ENCODE assay signal across 10 mouse cellular contexts in the genomic region with DNA sequence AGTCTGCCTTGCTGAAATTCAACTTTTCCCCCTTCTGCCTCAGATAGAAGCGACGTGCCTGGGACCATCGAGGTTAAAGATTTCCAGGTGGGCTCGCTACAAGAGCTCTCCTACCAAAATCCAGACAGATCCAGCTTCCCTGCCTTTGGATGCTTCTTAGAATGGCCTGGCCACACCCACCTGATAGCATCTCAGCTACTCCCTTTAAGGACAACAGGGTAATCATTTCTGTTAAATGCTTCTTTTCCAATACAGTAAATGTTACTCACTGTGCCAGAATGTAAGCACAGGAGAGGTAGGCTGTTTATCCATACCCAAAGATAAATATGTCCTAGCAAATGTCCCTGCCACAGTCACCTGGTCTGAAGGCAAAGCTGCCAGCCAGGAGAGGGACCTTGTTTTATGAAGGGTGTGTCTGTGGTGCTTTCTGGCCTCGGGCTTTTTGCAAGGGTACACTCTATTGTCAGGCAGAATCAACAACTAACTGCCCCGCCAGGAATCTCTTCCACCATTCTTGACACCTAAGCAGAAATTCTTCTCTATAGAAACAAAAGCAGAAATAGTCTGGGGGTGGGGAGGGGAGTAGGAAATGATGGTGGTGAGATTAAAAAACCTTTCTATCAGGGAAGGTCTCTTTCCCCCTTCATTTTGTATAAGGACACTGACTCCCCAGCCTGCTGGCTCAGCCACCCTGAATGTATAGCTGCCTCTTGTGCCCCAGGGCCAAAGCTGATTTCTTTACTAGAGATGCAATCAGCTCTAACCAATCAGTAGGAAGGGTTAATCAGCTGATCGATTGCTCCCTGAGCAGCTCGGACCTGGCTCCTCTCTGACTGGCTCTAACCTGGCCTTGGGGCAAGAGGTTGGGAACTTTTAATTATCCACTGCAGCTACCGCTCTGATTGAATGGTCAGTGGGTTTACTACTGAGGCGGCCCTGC.
DNase-seq lines count a peak whose midpoint lies in the region; ATAC-seq lines count a peak whose summit lies in the region.
"Had no signal": no experiment of that assay in that cellular context is flagged by ENCODE, and none has a peak within 500 bp of the region (broad histone marks: within the 10 kb centered on the region; RNA-seq: fewer than 3 reads in every experiment).

No protein-coding gene starts in this region.

- 29% methylated on average over 10 of the region's 10 CpGs for WGBS in neural tube, embryonic 11.5 days
- 20% methylated on average over 10 of the region's 10 CpGs for WGBS in embryonic facial prominence, embryonic 12.5 days
- WGBS in limb, embryonic 11.5 days, result 34% methylated on average over 10 of the region's 10 CpGs

- ATAC-seq in neural tube, embryonic 11.5 days (ENCODE audit: insufficient read depth, low FRiP score, low TSS enrichment), result peak; percentile 48; the same call in 1 of the 2 replicates
- ATAC-seq in embryonic facial prominence, embryonic 12.5 days (ENCODE audit: insufficient number of reproducible peaks, insufficient read depth, low FRiP score, low TSS enrichment), result no peak
- no peak for ATAC-seq in limb, embryonic 11.5 days (ENCODE audit: insufficient number of reproducible peaks, low FRiP score, low TSS enrichment, low read depth)

- no peaks in the 10 kb centered on the region for H3K9me3 ChIP-seq in neural tube, embryonic 11.5 days (ENCODE audit: control insufficient read depth, low read length)
- H3K9me3 ChIP-seq in embryonic facial prominence, embryonic 12.5 days, result no peaks in the 10 kb centered on the region
- H3K9me3 ChIP-seq in limb, embryonic 11.5 days (ENCODE audit: control insufficient read depth, low read length), result no peaks in the 10 kb centered on the region

- H3K4me1 ChIP-seq in neural tube, embryonic 11.5 days (ENCODE audit: control insufficient read depth, insufficient read depth, low read length), result 0 out of 2 replicates have a peak, but pooled peaks cover 2% of the 10 kb centered on the region
- peaks cover 14% of the 10 kb centered on the region; the same call in 1 of the 2 replicates for H3K4me1 ChIP-seq in embryonic facial prominence, embryonic 12.5 days
- peaks cover 12% of the 10 kb centered on the region; the same call in 1 of the 2 replicates for H3K4me1 ChIP-seq in limb, embryonic 11.5 days (ENCODE audit: control insufficient read depth, insufficient read depth, low read length)

- H3K4me2 ChIP-seq in neural tube, embryonic 11.5 days (ENCODE audit: low read depth), result peak overlapping the region; percentile 19; the same call in 1 of the 2 replicates
- 0 out of 2 replicates have a peak overlapping the region, but pooled peaks have one; percentile 5 for H3K4me2 ChIP-seq in embryonic facial prominence, embryonic 12.5 days (replicated peaks)
- H3K4me2 ChIP-seq in limb, embryonic 11.5 days (ENCODE audit: low read depth, severe bottlenecking), result peak overlapping the region; percentile 22; the same call in 1 of the 2 replicates

- no peak overlapping the region for H3K4me3 ChIP-seq in neural tube, embryonic 11.5 days (ENCODE audit: low read depth, low read length)
- no peak overlapping the region for H3K4me3 ChIP-seq in embryonic facial prominence, embryonic 12.5 days
- no peak overlapping the region for H3K4me3 ChIP-seq in limb, embryonic 11.5 days (ENCODE audit: low read depth, low read length)

- 0 out of 2 replicates have a peak overlapping the region, but pooled peaks have one; percentile 2 for H3K9ac ChIP-seq in neural tube, embryonic 11.5 days (ENCODE audit: low read length)
- H3K9ac ChIP-seq in embryonic facial prominence, embryonic 12.5 days, result no peak overlapping the region
- H3K9ac ChIP-seq in limb, embryonic 11.5 days (ENCODE audit: low read length), result peak overlapping the region; percentile 22; the same call in 1 of the 2 replicates

- no peaks in the 10 kb centered on the region for H3K27me3 ChIP-seq in neural tube, embryonic 11.5 days (ENCODE audit: control insufficient read depth, insufficient read depth, low read length)
- 0 out of 2 replicates have a peak, but pooled peaks cover 6% of the 10 kb centered on the region for H3K27me3 ChIP-seq in embryonic facial prominence, embryonic 12.5 days
- no peaks in the 10 kb centered on the region for H3K27me3 ChIP-seq in limb, embryonic 11.5 days (ENCODE audit: control insufficient read depth, insufficient read depth, low read length)

- no peak for DNase-seq in neural tube, embryonic 11.5 days (ENCODE audit: low spot score)
- DNase-seq in neural tube, embryonic 10.5 days (ENCODE audit: extremely low spot score, low spot score), result no peak
- DNase-seq in limb, embryonic 11.5 days (ENCODE audit: low spot score), result no peak
- DNase-seq in ovary, postnatal 14 days (ENCODE audit: low spot score), result no peak
- no peak for DNase-seq in spleen, adult 12 weeks (ENCODE audit: low spot score)
- DNase-seq in B cell, adult 2 months, result no peak
- DNase-seq: heart, postnatal 4 days; liver had no signal

- H3K27ac ChIP-seq in neural tube, embryonic 11.5 days (ENCODE audit: low read depth, low read length), result no peak overlapping the region
- H3K27ac ChIP-seq in embryonic facial prominence, embryonic 12.5 days, result no peak overlapping the region
- no peak overlapping the region for H3K27ac ChIP-seq in limb, embryonic 11.5 days (replicated peaks; ENCODE audit: low read depth, low read length)
- H3K27ac ChIP-seq: macrophage had no signal

- H3K36me3 ChIP-seq in neural tube, embryonic 11.5 days (ENCODE audit: control insufficient read depth, insufficient read depth, low read length), result no peaks in the 10 kb centered on the region
- no peaks in the 10 kb centered on the region for H3K36me3 ChIP-seq in embryonic facial prominence, embryonic 12.5 days
- H3K36me3 ChIP-seq in limb, embryonic 11.5 days (ENCODE audit: control insufficient read depth, insufficient read depth, low read length), result no peaks in the 10 kb centered on the region
